Mouse (Mus musculus) cerebellum, postnatal 36 days (tissue): ENCODE data around the gene Kifc1.
"Not testable (repeated sequence)": the region's sequence is repeated elsewhere in the genome, so short reads cannot be mapped to it uniquely, and the experiment has no call there.

Experiments
- DNase-seq, 2 experiments: peaks; one replicate each; pipeline ENCODE4 v3.0.0; 2021 to 2022; ENCODE audit warnings: mixed read lengths in 2 of 2

The Kifc1 gene

GRCm38 (mm10) chr17:33901653-33902052, 11.2 kb upstream of the Kifc1 start:
- DNase-seq: no peak

- no peak for DNase-seq
Observed at GRCm38 (mm10) chr17:33900989-33901314, 10.5 kb upstream of the Kifc1 start.

GRCm38 (mm10) chr17:33900281-33900988, 10.0 kb upstream of the Kifc1 start:
- no peak for DNase-seq

GRCm38 (mm10) chr17:33899642-33900041, 9.2 kb upstream of the Kifc1 start:
- no peak for DNase-seq

- not testable (repeated sequence) for DNase-seq
Observed at GRCm38 (mm10) chr17:33898193-33898592, 7.7 kb upstream of the Kifc1 start.

- DNase-seq: peak in 1 of 2 experiments; percentile 25
Observed at GRCm38 (mm10) chr17:33897114-33897794, 6.8 kb upstream of the Kifc1 start.

GRCm38 (mm10) chr17:33893011-33893410, 2.5 kb upstream of the Kifc1 start:
- not testable (repeated sequence) for DNase-seq

- DNase-seq: no peak
Observed at GRCm38 (mm10) chr17:33892429-33892828, 2.0 kb upstream of the Kifc1 start.

GRCm38 (mm10) chr17:33891892-33892291, 1.4 kb upstream of the Kifc1 start:
- not testable (repeated sequence) for DNase-seq

GRCm38 (mm10) chr17:33891357-33891756, 896 bp upstream of the Kifc1 start:
- no peak for DNase-seq

- not testable (repeated sequence) for DNase-seq
Observed at GRCm38 (mm10) chr17:33889941-33890532, 424 bp downstream of the Kifc1 start.

GRCm38 (mm10) chr17:33888230-33888629, 2.2 kb downstream of the Kifc1 start:
- DNase-seq: not testable (repeated sequence)

- not testable (repeated sequence) for DNase-seq
Observed at GRCm38 (mm10) chr17:33887802-33888201, 2.7 kb downstream of the Kifc1 start.

GRCm38 (mm10) chr17:33884320-33884719, 6.1 kb downstream of the Kifc1 start:
- DNase-seq: not testable (repeated sequence)

GRCm38 (mm10) chr17:33875797-33876196, 14.7 kb downstream of the Kifc1 start:
- not testable (repeated sequence) for DNase-seq

- peak; percentile 16 to 24 for DNase-seq
Observed at GRCm38 (mm10) chr17:33874411-33874810, 16.1 kb downstream of the Kifc1 start.

- not testable (repeated sequence) for DNase-seq
Observed at GRCm38 (mm10) chr17:33873537-33873936, 16.9 kb downstream of the Kifc1 start, which contains the start of gene Gm7029. Gm7029 (plus strand) TSS chr17:33873837.

GRCm38 (mm10) chr17:33865330-33866030, 25.0 kb downstream of the Kifc1 start:
- DNase-seq: peak; percentile 14 to 21

GRCm38 (mm10) chr17:33857816-33858215, 32.6 kb downstream of the Kifc1 start:
- no peak for DNase-seq

GRCm38 (mm10) chr17:33851331-33851730, 39.1 kb downstream of the Kifc1 start:
- no peak for DNase-seq

- DNase-seq: no peak
Observed at GRCm38 (mm10) chr17:33848139-33848538, 42.3 kb downstream of the Kifc1 start.

- no peak for DNase-seq
Observed at GRCm38 (mm10) chr17:33844196-33844595, 46.3 kb downstream of the Kifc1 start.
